Mouse (Mus musculus) neural tube, embryonic 13.5 days (tissue): Measurements from ENCODE around the gene Kctd2. TPM values are rescaled to one million over a fixed set of nuclear protein-coding genes. Genes with fewer than 3 reads are reported as not detected.
"Not testable (repeated sequence)": the region's sequence is repeated elsewhere in the genome, so short reads cannot be mapped to it uniquely, and the experiment has no call there.

Experiments
- ATAC-seq: fragments of 200-750 bp; cut with Nextera tagmentation; 2 replicates; pipeline ENCODE4 v1.8.0; 2017; ENCODE audit warnings: low read depth, mild to moderate bottlenecking, moderate TSS enrichment, moderate library complexity
- H3K27ac ChIP-seq: fragments of 300-500 bp; sonication (generic); replicated peaks from 2 replicates; pipeline ENCODE4 v1.5.1; 2015; ENCODE audit warnings: moderate library complexity, mild to moderate bottlenecking, inconsistent platforms
- H3K27me3 ChIP-seq: fragments of 300-500 bp; sonication (generic); 2 replicates; pipeline ENCODE4 v1.6.1; 2015; ENCODE audit warnings: mild to moderate bottlenecking, inconsistent platforms
- H3K36me3 ChIP-seq: fragments of 300-500 bp; sonication (generic); 2 replicates; pipeline ENCODE4 v1.6.1; 2015; ENCODE audit warnings: mild to moderate bottlenecking, inconsistent platforms
- H3K4me1 ChIP-seq: fragments of 300-500 bp; sonication (generic); replicated peaks from 2 replicates; pipeline ENCODE4 v1.6.1; 2015; ENCODE audit warnings: inconsistent platforms
- H3K4me2 ChIP-seq: fragments of 300-500 bp; sonication (generic); 2 replicates; pipeline ENCODE4 v1.6.1; 2015; ENCODE audit warnings: inconsistent platforms, mild to moderate bottlenecking, moderate library complexity
- H3K4me3 ChIP-seq: fragments of 300-500 bp; sonication (generic); 2 replicates; pipeline ENCODE4 v1.5.1; 2015; ENCODE audit warnings: mild to moderate bottlenecking, inconsistent platforms
- H3K9ac ChIP-seq: fragments of 300-500 bp; sonication (generic); 2 replicates; pipeline ENCODE4 v1.6.1; 2015; ENCODE audit warnings: moderate library complexity, mild to moderate bottlenecking, inconsistent platforms
- H3K9me3 ChIP-seq: fragments of 300-500 bp; sonication (generic); 2 replicates; pipeline ENCODE4 v1.6.1; 2016; ENCODE audit warnings: inconsistent platforms
- WGBS: fragments of 180-500 bp; shearing (Covaris S2); methylation state at CpG from one replicate; pipeline ENCODE4 v1.1.7; 2015; 5-methylcytosine and 5-hydroxymethylcytosine counted together
- polyA plus RNA-seq: library from polyadenylated mRNA; unstranded; fragments of >200 nt; fragmentation: Nextera tagmentation; extraction: Ambion mirVana; gene quantifications from 2 replicates; pipeline ENCODE4 v1.2.1, GENCODE M21; 2015

The Kctd2 gene
- polyA plus RNA-seq, 1 experiment from 2014 or later: 23.5 TPM

DNA sequence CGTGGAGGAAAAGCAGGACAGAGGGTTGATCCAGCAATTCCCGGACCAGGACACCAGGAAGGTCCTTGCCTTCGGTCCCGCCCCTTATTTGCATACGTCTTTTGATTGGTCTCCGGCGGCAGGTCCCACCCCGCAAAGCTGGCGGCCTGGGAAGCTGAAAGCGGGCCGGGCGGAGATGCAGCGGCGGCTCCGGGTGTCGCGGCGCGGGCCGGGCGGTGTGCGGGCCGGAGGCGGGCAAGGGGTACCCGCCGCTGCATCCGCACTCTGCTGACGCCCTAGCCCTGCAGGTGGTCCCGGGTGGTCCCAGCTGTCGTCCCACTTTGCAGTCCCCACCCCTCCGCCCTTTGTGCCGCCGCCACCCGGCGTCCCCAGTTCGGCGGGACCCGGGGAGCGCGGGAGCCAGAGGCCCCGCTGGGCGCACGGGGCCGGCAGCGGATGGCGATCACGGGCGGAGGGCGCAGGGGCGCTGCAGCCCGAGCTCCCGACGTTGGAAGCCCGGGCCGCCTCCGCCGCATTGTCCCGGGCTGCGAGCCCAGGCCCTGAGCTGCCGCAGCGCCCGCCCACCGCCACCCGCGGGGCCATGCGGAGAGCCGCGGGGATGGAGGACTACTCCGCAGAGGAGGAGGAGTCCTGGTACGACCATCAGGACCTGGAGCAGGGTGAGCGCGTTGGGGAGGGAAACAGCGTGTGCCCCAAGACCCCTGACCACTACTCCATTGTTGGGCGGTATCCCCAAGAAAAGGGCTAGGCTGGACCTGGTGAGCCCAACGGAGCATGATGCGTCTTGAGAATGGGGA lies 38.0 kb upstream of the Kctd2 start, which contains the start of gene Cdr2l:
Gene Cdr2l (plus strand): TSS at position 174 of the 797 bp plus-strand sequence.
- Histone ChIP-seq H3K4me2 (peak within 1 kb of the TSS; percentile 93), H3K27ac (peak within 1 kb of the TSS; percentile 97), H3K4me3 (peak within 1 kb of the TSS; percentile 86), H3K9me3 (no peaks in the 10 kb centered on the region), H3K36me3 (no peaks in the 10 kb centered on the region), H3K4me1 (peaks cover 48% of the 10 kb centered on the region), H3K27me3 (no peaks in the 10 kb centered on the region), H3K9ac (peak within 1 kb of the TSS; percentile 96)
- WGBS: under 1% methylated on average over 72 of the region's 76 CpGs
- ATAC-seq: peak; percentile 90

DNA sequence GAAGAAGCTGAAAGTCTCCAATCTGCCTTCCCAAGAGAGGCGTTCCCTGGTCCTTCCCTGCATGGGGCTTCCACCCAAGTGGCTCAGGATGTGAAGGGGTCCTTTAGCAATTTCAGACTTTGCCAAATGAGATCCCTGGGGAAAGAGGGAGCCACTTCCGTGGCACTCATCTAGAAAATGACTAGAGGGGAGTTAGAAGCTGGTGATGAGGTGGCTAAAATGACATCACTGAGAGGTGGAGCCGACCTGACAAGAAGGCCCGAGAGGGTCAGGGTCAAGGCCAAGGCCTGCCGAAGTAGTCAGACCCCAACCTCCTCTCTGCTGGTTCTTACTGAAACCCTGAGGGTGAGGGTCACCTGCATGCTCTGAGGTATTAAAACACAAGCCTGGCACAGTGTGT lies 37.0 kb upstream of the Kctd2 start:
- peaks cover 55% of the 10 kb centered on the region for H3K4me1 ChIP-seq
- no peaks in the 10 kb centered on the region for H3K9me3 ChIP-seq
- peak overlapping the region; percentile 86 for H3K4me3 ChIP-seq
- H3K36me3 ChIP-seq: no peaks in the 10 kb centered on the region
- no peaks in the 10 kb centered on the region for H3K27me3 ChIP-seq
- ATAC-seq: no peak
- peak overlapping the region; percentile 97 for H3K27ac ChIP-seq
- 9% methylated on average over 5 of the region's 5 CpGs for WGBS
- peak overlapping the region; percentile 96 for H3K9ac ChIP-seq
- H3K4me2 ChIP-seq: peak overlapping the region; percentile 93

DNA sequence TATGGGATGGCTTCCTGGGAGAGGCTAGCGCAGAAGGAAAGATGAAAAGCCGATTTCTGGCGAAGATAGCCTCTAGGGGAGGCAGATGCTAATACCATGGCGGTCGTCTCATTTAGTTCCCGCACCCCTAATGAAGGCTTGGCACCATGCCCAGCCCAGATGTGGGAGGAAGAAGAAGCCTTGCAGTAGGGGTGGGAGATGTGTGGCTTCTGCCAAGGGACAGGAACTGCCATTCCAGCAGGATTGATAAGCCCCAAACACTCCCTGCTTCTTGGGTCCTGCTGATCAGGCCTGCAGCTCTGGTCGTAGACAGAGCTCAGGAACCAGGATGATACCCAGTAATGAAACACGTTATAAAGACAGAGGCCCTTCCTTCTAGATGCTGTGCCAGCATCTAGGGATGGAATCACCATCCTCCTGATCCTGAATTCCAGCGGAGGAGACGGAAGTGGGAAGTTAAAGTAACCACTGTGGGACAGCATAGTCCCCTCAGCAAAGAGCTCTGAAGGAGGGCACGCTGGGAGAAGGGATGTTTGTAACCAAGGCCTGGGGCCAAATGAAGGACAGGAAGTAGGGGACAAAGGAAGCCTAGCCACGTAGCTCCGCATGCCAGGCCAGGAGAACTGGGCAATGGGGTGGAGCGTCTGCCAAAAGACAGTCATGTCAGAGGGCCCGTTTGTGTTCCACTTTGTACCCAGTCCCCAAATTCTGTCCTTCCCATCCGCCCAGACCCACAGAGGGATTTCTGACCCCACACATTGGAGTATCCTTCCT lies 36.0 kb upstream of the Kctd2 start:
- H3K27ac ChIP-seq: peak overlapping the region; percentile 97
- H3K9me3 ChIP-seq: no peaks in the 10 kb centered on the region
- ATAC-seq: peak; percentile 6; the same call in 1 of the 2 replicates
- peak overlapping the region; percentile 86 for H3K4me3 ChIP-seq
- H3K27me3 ChIP-seq: no peaks in the 10 kb centered on the region
- H3K36me3 ChIP-seq: no peaks in the 10 kb centered on the region
- H3K4me2 ChIP-seq: peak overlapping the region; percentile 93
- peak overlapping the region; percentile 96 for H3K9ac ChIP-seq
- H3K4me1 ChIP-seq: peaks cover 55% of the 10 kb centered on the region
- 35% methylated on average over 16 of the region's 16 CpGs for WGBS

DNA sequence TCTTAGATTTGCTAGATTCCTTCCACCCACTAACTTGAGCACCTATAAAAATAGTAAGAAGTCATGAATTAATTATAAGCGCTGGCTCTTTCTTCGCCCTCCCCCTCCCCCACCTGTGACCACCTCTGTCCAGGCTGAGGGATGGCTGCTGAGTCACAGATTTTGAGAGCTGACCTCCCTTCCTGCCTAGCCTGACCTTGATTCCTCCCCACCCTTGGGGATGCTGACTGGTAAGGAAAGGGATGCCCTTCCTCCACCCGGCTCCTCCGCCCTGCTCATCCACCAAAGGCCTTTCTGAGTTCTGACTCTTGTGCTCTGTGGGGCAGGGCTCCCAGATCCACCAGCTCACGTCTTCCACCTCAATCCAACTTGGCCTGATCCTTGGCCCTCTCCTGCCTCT lies 35.3 kb upstream of the Kctd2 start:
- Histone ChIP-seq H3K27me3 (no peaks in the 10 kb centered on the region), H3K9me3 (no peaks in the 10 kb centered on the region), H3K9ac (peak overlapping the region; percentile 96), H3K4me2 (peak overlapping the region; percentile 93), H3K4me1 (peaks cover 55% of the 10 kb centered on the region), H3K36me3 (no peaks in the 10 kb centered on the region), H3K27ac (peak overlapping the region; percentile 97), H3K4me3 (peak overlapping the region; percentile 86; the same call in 1 of the 2 replicates)
- no peak for ATAC-seq
- 84% methylated on average over 5 of the region's 5 CpGs for WGBS

DNA sequence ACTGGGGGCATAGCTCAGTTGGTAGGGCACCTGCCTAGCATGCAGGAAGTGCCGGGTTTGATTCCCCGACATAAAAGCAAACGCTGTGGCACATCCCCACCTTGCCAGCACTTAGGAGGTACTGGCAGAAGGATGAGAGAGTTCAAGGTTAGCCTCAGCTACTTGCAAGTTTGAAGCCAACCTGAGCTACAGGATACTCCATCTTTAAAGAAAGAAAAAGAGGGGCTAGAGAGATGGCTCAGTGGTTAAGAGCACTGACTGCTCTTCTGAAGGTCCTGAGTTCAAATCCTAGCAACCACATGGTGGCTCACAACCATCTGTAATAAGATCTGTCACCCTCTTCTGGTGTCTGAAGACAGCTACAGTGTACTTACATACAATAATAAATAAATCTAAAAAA lies 33.1 kb upstream of the Kctd2 start:
- H3K27me3 ChIP-seq, ATAC-seq, H3K27ac ChIP-seq, H3K9ac ChIP-seq, H3K4me3 ChIP-seq, H3K9me3 ChIP-seq, H3K4me2 ChIP-seq: not testable (repeated sequence)
- H3K36me3 ChIP-seq: peaks cover 20% of the 10 kb centered on the region
- H3K4me1 ChIP-seq: peaks cover 51% of the 10 kb centered on the region
- 82% methylated on average over 3 of the region's 3 CpGs for WGBS

GRCm38 (mm10) chr11:115391358-115391757 lies 28.6 kb upstream of the Kctd2 start:
- Histone ChIP-seq H3K27me3 (no peaks in the 10 kb centered on the region), H3K36me3 (peaks cover 65% of the 10 kb centered on the region), H3K9ac (no peak overlapping the region), H3K9me3 (no peaks in the 10 kb centered on the region), H3K4me1 (peaks cover 11% of the 10 kb centered on the region), H3K4me3 (no peak overlapping the region), H3K4me2 (no peak overlapping the region), H3K27ac (no peak overlapping the region)
- no peak for ATAC-seq
- WGBS: 94% methylated on average over 7 of the region's 7 CpGs

- no peak overlapping the region for H3K4me3 ChIP-seq
- H3K27ac ChIP-seq: no peak overlapping the region
- H3K4me1 ChIP-seq: no peaks in the 10 kb centered on the region
- ATAC-seq: peak; percentile 50; the same call in 1 of the 2 replicates
- WGBS: 64% methylated on average over 34 of the region's 34 CpGs
- peaks cover 66% of the 10 kb centered on the region for H3K36me3 ChIP-seq
- H3K9ac ChIP-seq: 0 out of 2 replicates have a peak overlapping the region, but pooled peaks have one; percentile 17
- no peaks in the 10 kb centered on the region for H3K27me3 ChIP-seq
- no peaks in the 10 kb centered on the region for H3K9me3 ChIP-seq
- H3K4me2 ChIP-seq: no peak overlapping the region
These were observed 26.1 kb upstream of the Kctd2 start for GRCm38 (mm10) chr11:115393721-115394325.

GRCm38 (mm10) chr11:115398085-115398484 lies 21.8 kb upstream of the Kctd2 start:
- no peaks in the 10 kb centered on the region for H3K9me3 ChIP-seq
- H3K27me3 ChIP-seq: no peaks in the 10 kb centered on the region
- no peak for ATAC-seq
- H3K27ac ChIP-seq: no peak overlapping the region
- no peak overlapping the region for H3K4me3 ChIP-seq
- H3K36me3 ChIP-seq: peaks cover 34% of the 10 kb centered on the region
- H3K4me2 ChIP-seq: no peak overlapping the region
- peaks cover 15% of the 10 kb centered on the region for H3K4me1 ChIP-seq
- H3K9ac ChIP-seq: no peak overlapping the region
- WGBS: 85% methylated on average over 7 of the region's 7 CpGs

GRCm38 (mm10) chr11:115400126-115400525 lies 19.8 kb upstream of the Kctd2 start:
- Histone ChIP-seq H3K4me3 (no peak overlapping the region), H3K9me3 (no peaks in the 10 kb centered on the region), H3K4me1 (peaks cover 28% of the 10 kb centered on the region), H3K9ac (no peak overlapping the region; the same call in 1 of the 2 replicates), H3K36me3 (peaks cover 14% of the 10 kb centered on the region), H3K27me3 (no peaks in the 10 kb centered on the region), H3K4me2 (no peak overlapping the region), H3K27ac (peak overlapping the region; percentile 72; the same call in 1 of the 2 replicates)
- no peak for ATAC-seq
- 84% methylated on average over 3 of the region's 3 CpGs for WGBS

DNA sequence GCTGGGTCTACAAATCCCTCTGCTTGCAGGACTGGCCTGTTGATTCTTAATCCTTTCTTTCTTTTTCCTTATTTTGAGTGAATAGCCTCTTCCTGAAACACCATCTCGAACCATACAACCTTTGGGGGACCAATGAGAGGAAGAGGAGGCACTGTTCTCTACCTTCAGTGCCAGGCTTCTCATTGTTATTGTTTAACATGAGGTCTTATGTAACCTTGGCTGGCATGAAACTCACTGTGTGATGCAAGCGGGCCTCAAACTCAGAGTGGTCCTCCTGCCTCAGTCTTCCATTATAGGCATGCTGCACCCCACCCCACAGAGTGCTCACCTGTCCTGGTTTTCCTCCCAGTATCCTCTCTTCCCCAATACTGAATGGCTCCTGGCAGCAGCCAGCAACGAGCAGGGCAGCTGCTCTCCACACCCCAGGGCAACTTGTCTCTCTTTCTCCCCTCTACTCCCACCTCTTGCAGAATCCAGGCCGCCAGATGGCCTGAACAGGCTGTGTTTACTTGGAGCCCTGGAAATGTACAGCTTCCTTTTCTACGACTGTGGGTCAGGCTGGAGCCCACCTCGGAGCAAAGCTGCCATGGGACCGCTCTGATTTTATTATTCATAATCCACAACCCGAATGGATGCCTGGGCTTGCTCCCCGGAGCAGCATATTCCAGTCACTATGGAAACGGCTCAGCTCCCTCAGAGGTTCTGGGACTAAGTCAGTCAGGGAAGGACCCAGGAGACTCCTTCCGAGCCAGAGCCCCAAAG lies 19.1 kb upstream of the Kctd2 start:
- no peak overlapping the region for H3K4me3 ChIP-seq
- no peak for ATAC-seq
- H3K27ac ChIP-seq: peak overlapping the region; percentile 72
- H3K4me2 ChIP-seq: 0 out of 2 replicates have a peak overlapping the region, but pooled peaks have one; percentile 13
- H3K27me3 ChIP-seq: no peaks in the 10 kb centered on the region
- H3K9me3 ChIP-seq: no peaks in the 10 kb centered on the region
- no peak overlapping the region; the same call in 1 of the 2 replicates for H3K9ac ChIP-seq
- 45% methylated on average over 11 of the region's 11 CpGs for WGBS
- H3K36me3 ChIP-seq: peaks cover 7% of the 10 kb centered on the region
- peaks cover 35% of the 10 kb centered on the region for H3K4me1 ChIP-seq

- Histone ChIP-seq H3K27ac (peak within 1 kb of the TSS; percentile 92), H3K4me1 (peaks cover 43% of the 10 kb centered on the region), H3K9ac (peak within 1 kb of the TSS; percentile 93), H3K36me3 (peaks cover 26% of the 10 kb centered on the region), H3K4me3 (peak within 1 kb of the TSS; percentile 88), H3K9me3 (no peaks in the 10 kb centered on the region), H3K4me2 (peak within 1 kb of the TSS; percentile 90), H3K27me3 (no peaks in the 10 kb centered on the region)
- ATAC-seq: peak; percentile 91
- 3% methylated on average over 50 of the region's 50 CpGs for WGBS
These were observed 16.4 kb upstream of the Kctd2 start, which contains the start of gene Mrpl58 for GRCm38 (mm10) chr11:115403338-115404124. Mrpl58 (plus strand) TSS chr11:115403752.
